Mouse (Mus musculus) hindbrain, embryonic 12.5 days (tissue): ENCODE measurements at regions not wholly inside any gene's neighbourhood (a gene's known extent, or its start where the extent isn't known, plus 50 kb on each side); places are given as distances from the start of the nearest gene placed in this dataset.

Experiments used
- ATAC-seq: fragments of 200-750 bp; cut with Nextera tagmentation; 2 replicates; pipeline ENCODE4 v1.8.0; 2017; ENCODE audit warnings: moderate TSS enrichment; ENCODE audit not compliant: low FRiP score
- H3K27ac ChIP-seq: fragments of 300-500 bp; sonication (generic); 2 replicates; pipeline ENCODE4 v1.5.1; 2016; ENCODE audit warnings: mild to moderate bottlenecking
- H3K27me3 ChIP-seq: fragments of 300-500 bp; sonication (generic); 2 replicates; pipeline ENCODE4 v1.6.1; 2016; ENCODE audit warnings: mild to moderate bottlenecking
- H3K36me3 ChIP-seq: fragments of 300-500 bp; sonication (generic); 2 replicates; pipeline ENCODE4 v1.6.1; 2016; ENCODE audit warnings: mild to moderate bottlenecking
- H3K4me1 ChIP-seq: fragments of 300-500 bp; sonication (generic); 2 replicates; pipeline ENCODE4 v1.6.1; 2016
- H3K4me2 ChIP-seq: fragments of 300-500 bp; sonication (generic); replicated peaks from 2 replicates; pipeline ENCODE4 v1.6.1; 2016; ENCODE audit warnings: mild to moderate bottlenecking
- H3K4me3 ChIP-seq: fragments of 300-500 bp; sonication (generic); 2 replicates; pipeline ENCODE4 v1.5.1; 2016; ENCODE audit warnings: mild to moderate bottlenecking
- H3K9ac ChIP-seq: fragments of 300-500 bp; sonication (generic); 2 replicates; pipeline ENCODE4 v1.6.1; 2016; ENCODE audit warnings: mild to moderate bottlenecking, moderate library complexity
- H3K9me3 ChIP-seq: fragments of 300-500 bp; sonication (generic); replicated peaks from 2 replicates; pipeline ENCODE4 v1.6.1; 2016; ENCODE audit warnings: mild to moderate bottlenecking
- WGBS: fragments of 180-500 bp; shearing (Covaris S2); methylation state at CpG from one replicate; pipeline ENCODE4 v1.1.7; 2016; 5-methylcytosine and 5-hydroxymethylcytosine counted together

DNA sequence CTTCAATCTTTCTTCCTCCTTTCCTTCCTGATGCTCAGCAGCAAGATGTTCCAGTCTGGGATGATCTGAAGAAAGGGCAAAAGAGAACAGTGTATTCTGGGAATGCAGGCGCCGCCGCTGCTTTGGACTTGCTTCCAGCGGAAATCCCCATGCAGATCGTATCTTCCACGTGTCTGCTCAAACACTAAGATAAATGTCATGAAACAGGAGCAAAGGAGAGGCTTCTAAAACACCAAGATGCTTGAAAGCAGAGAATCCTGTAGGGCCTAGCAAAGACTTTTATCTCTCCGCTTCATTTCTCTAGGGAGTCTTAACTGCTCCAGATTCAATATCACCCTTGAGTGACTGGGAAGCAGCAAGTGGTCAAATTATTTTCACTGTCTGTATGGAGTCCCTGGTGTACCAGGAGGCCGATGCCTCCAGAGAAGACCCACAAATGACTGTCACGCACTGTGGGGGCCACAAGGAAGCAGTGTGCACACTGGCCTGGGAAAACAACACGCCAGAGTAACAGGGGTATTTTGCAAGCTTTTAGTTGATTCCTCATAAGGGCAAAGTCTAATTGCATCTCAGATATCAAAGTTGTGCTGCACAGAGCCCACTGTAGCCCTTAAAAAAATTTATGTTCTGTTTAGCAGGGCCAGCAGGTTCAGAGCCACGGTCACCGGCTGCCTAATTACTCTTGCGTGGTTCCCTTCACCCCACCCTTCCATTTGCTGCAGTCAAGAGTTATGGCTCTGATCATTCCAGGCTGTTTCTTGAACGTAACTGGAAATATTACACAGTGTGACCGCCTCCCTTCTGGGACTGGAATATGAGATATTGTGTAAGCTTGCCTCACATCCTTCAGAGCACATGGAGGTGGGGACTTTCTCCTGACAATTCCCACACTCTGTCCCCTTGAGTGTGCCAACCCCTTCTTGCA is 161.7 kb downstream of the Gm10260 start:
- Histone ChIP-seq H3K9me3 (no peaks in the 10 kb centered on the region), H3K36me3 (no peaks in the 10 kb centered on the region), H3K4me3 (no peak overlapping the region), H3K4me1 (peaks cover 19% of the 10 kb centered on the region; the same call in 1 of the 2 replicates), H3K27ac (no peak overlapping the region), H3K4me2 (no peak overlapping the region), H3K9ac (no peak overlapping the region), H3K27me3 (0 out of 2 replicates have a peak, but pooled peaks cover 3% of the 10 kb centered on the region)
- ATAC-seq, result no peak
- WGBS, result 75% methylated on average over 15 of the region's 15 CpGs

DNA sequence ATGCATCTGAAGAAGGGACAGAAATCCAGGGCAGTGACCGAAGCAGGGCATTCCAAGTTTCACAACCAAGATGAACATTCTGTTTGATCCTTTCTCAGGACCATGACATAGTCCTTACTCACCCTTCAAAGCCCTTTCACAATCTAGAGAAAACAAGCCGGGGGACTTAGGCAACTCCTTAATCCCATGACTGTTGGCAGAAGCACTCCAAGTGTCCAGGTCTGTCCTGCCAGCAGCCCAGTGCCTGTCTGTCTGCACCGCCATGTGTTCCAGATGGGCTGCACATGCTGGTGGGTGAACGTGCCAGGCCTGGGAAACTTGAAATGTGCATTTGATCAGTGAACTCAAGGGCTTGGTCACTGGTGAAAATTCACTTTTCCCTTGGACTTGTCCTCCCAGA is 165.6 kb downstream of the Gm10260 start:
- Histone ChIP-seq H3K27me3 (0 out of 2 replicates have a peak, but pooled peaks cover 3% of the 10 kb centered on the region), H3K4me1 (peaks cover 7% of the 10 kb centered on the region; the same call in 1 of the 2 replicates), H3K27ac (no peak overlapping the region), H3K36me3 (no peaks in the 10 kb centered on the region), H3K9ac (no peak overlapping the region), H3K4me2 (no peak overlapping the region), H3K4me3 (no peak overlapping the region), H3K9me3 (no peaks in the 10 kb centered on the region)
- 89% methylated on average over 4 of the region's 4 CpGs for WGBS
- no peak for ATAC-seq

DNA sequence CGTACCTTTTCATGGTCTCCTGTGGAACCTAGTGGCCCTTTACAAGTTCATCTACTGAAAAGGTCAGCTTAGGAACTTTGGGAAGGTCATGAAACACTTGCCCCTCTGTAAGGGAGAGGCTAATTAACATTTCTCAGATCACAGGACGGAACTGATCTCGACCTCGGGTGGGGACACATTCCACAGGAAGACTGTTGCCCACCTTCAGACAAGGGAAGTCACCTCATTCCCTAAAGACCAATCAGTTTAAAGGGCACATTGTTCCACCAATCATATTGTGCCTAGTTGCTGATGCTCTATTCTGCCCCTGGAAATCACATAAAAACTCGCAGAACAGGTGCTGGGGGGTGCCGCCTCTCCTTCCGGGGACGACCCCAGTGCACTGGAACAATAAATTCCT is 170.8 kb downstream of the Gm10260 start:
- Histone ChIP-seq H3K9ac (no peak overlapping the region), H3K27ac (no peak overlapping the region), H3K9me3 (no peaks in the 10 kb centered on the region), H3K27me3 (no peaks in the 10 kb centered on the region), H3K36me3 (no peaks in the 10 kb centered on the region), H3K4me2 (no peak overlapping the region), H3K4me3 (no peak overlapping the region), H3K4me1 (no peaks in the 10 kb centered on the region)
- no peak for ATAC-seq
- WGBS, result 80% methylated on average over 8 of the region's 8 CpGs

DNA sequence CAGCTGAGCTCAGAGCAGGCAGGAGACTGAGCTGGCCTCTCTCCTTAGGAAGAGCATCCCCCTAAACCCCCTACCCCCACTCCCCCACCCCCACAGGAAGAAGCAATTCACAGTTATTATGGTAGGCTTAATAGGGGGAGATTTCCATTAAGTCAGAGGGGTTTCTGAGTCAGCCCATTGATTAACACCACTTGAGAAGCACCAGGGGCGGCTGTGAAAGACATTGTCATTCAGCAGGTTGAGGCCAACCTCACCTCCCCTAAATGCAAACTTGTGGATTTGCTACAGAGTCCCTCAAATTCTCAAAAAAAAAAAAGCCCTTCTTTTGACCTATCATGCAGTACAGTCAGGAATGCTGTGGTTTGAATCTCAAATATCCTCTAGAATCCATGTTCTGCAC is 172.3 kb downstream of the Gm10260 start:
- no peak overlapping the region for H3K4me3 ChIP-seq
- no peak overlapping the region for H3K4me2 ChIP-seq
- H3K9ac ChIP-seq, result no peak overlapping the region
- H3K4me1 ChIP-seq, result no peaks in the 10 kb centered on the region
- no peaks in the 10 kb centered on the region for H3K9me3 ChIP-seq
- H3K27ac ChIP-seq, result no peak overlapping the region
- WGBS, result 18% methylated on average over 1 of the region's 1 CpGs
- no peak for ATAC-seq
- no peaks in the 10 kb centered on the region for H3K27me3 ChIP-seq
- H3K36me3 ChIP-seq, result no peaks in the 10 kb centered on the region

DNA sequence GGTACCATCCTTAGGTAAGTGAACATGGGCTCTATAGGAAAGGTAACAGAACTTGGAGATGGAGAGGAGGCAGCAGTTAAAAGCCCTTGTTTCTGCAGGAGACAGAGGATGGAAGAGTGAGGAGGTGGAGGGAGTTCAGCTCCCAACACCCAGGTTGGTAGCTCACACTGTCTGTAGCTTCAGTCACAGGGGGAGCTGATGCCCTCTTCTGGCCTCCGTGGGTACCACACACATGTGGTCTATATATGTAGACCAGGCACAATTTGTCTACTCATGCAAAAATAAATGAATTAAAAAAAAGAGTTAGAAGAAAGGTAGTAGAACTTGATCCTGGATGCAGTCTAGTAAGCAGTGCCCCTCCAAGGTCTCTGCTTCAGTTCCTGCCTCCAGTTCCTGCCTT is 173.3 kb downstream of the Gm10260 start:
- H3K4me2 ChIP-seq, result no peak overlapping the region
- no peak overlapping the region for H3K27ac ChIP-seq
- no peaks in the 10 kb centered on the region for H3K4me1 ChIP-seq

DNA sequence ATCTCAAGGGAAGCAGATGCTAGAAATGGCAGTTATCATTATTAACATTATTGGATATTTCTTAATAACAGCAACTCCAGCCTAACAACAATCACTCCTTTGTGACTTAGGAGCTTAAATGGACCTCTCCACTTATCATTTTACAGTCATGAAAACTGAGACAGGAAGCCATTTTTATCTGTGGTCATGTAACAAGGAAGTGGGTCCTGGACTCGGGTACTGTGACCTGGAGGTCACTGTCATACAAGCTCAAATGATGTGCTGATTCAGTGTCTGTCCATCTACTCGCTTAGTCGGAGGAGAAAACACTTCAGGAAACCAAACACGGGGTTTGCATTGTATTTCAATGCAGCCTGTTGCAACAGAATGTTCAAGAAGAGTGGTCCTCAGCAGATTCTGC is 176.4 kb downstream of the Gm10260 start:
- H3K9me3 ChIP-seq, result no peaks in the 10 kb centered on the region
- 0 out of 2 replicates have a peak, but pooled peaks cover 2% of the 10 kb centered on the region for H3K4me1 ChIP-seq
- H3K36me3 ChIP-seq, result no peaks in the 10 kb centered on the region
- no peak for ATAC-seq
- H3K4me2 ChIP-seq, result no peak overlapping the region
- H3K27me3 ChIP-seq, result no peaks in the 10 kb centered on the region
- H3K4me3 ChIP-seq, result no peak overlapping the region
- no peak overlapping the region for H3K9ac ChIP-seq
- WGBS, result 76% methylated on average over 4 of the region's 4 CpGs
- H3K27ac ChIP-seq, result no peak overlapping the region

More for the DNA sequence above, 173.3 kb downstream of the Gm10260 start:
- no peaks in the 10 kb centered on the region for H3K36me3 ChIP-seq
- H3K27me3 ChIP-seq, result no peaks in the 10 kb centered on the region
- H3K9me3 ChIP-seq, result no peaks in the 10 kb centered on the region
- 71% methylated on average over 1 of the region's 1 CpGs for WGBS
- no peak overlapping the region for H3K4me3 ChIP-seq
- H3K9ac ChIP-seq, result no peak overlapping the region
- no peak for ATAC-seq

DNA sequence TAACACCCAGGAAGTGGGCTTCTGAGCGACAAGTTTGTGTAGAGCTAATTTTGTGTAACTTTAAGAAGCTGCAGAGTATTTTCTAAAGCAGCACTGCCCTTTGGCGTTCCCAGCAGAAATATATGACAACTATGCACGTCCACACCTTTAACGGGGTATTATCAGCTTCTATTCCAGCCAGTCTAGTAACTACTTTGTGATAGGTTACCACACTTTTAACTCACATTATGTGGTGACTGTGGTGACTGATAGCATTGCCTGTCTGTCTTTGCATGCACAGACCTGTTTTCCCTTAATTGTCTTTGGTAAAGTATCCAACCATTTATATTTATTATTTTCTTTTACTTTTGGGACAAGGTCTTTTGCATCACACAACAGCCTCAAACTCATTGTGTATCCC is 179.1 kb downstream of the Gm10260 start:
- Histone ChIP-seq H3K4me1 (peaks cover 6% of the 10 kb centered on the region; the same call in 1 of the 2 replicates), H3K4me2 (no peak overlapping the region), H3K27me3 (no peaks in the 10 kb centered on the region), H3K36me3 (no peaks in the 10 kb centered on the region), H3K4me3 (no peak overlapping the region), H3K9me3 (no peaks in the 10 kb centered on the region), H3K9ac (no peak overlapping the region), H3K27ac (no peak overlapping the region)
- WGBS, result 91% methylated on average over 4 of the region's 4 CpGs
- ATAC-seq, result no peak

DNA sequence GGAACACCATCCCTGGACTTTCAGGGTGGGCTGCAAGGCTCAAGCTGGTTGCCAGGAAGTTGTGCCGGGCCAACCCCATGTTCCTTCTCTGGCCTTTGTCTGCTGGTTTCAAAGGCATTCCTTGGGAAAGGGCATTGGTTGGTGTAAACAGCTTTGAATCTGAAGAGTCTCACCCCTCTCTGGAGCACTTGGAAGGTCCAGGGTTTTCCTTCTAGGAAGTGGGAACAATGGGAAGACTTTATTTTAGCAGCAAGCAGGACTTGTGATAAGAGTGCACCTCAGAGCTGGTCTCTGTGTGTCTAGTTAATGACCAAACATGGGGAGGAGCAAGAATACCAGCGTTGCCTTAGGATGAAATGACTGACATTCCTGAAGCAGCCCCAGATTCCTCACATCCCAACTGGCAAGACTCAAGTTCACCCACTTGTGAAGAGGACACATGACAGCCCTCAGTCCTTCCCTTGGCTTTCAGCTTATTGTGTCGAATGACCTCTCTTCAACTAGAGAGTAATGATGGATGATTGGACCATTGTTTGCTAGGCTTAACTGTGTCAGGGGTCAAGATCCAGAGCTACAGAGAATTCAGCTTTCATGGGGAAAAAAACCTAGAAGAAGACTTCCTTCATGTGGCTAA is 180.1 kb downstream of the Gm10260 start:
- Histone ChIP-seq H3K27ac (no peak overlapping the region), H3K36me3 (no peaks in the 10 kb centered on the region), H3K4me2 (no peak overlapping the region), H3K9me3 (no peaks in the 10 kb centered on the region), H3K4me1 (peaks cover 6% of the 10 kb centered on the region; the same call in 1 of the 2 replicates), H3K9ac (no peak overlapping the region), H3K27me3 (no peaks in the 10 kb centered on the region), H3K4me3 (no peak overlapping the region)
- 22% methylated on average over 3 of the region's 3 CpGs for whole genome bisulfite sequencing
- ATAC-seq, result no peak

DNA sequence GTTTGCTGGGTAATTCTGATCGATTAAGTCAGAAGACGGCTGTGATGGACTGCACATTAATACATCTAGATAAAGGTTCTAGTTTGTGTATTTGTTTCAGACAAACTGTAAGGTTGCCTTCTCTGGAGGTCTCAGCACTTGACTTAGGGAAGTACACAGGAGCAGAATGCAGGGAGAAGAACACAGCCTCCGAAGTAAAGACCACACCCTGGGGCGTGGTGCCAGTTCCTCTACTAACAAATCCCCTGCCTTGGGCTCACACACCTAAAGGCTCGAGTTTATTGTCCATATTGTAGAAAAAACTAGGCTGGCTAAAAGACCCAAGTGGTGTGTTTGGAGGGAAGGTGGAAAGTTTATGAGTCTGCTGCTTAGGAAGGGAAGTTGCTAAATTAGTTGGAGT is 181.8 kb downstream of the Gm10260 start:
- WGBS, result 85% methylated on average over 5 of the region's 5 CpGs
- no peak overlapping the region for H3K4me2 ChIP-seq
- no peak overlapping the region for H3K9ac ChIP-seq
- H3K36me3 ChIP-seq, result no peaks in the 10 kb centered on the region
- peaks cover 12% of the 10 kb centered on the region; the same call in 1 of the 2 replicates for H3K4me1 ChIP-seq
- no peak overlapping the region for H3K4me3 ChIP-seq
- no peaks in the 10 kb centered on the region for H3K9me3 ChIP-seq
- H3K27me3 ChIP-seq, result no peaks in the 10 kb centered on the region
- no peak for ATAC-seq
- no peak overlapping the region for H3K27ac ChIP-seq

DNA sequence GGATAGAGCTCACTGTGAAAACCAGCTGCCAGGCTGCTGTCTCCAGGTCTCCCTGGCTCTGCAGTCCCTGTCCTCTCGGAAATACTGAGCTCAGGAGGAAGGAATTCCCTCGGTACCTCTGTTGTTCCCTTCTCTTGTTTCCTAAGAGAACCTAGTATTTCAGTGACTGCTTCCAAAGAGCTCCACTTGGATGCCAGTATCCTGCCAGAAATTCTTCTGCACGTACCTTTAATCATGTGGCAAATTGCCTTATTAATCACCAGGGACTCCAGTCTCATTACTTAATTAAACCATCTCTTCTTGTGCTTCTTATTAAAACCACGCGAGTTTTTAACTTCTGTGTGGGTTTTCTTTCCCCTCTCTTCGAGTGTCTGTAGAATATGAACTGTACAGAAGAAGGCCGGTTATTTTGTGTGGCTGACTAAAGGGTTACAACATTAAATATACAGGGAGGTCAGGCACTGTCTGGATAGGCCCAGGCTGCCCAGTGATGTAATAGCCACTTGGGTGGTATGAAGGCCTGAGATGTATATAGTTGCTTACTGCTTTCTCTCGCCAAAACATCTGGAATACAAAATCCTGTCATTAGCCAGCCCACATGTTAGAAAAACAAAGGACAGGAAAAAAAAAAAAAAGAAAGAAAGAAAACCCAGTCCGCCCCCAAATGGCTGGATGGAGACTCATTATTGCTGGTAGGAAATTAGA is 183.2 kb downstream of the Gm10260 start:
- Histone ChIP-seq H3K27ac (no peak overlapping the region), H3K27me3 (no peaks in the 10 kb centered on the region), H3K9me3 (no peaks in the 10 kb centered on the region), H3K4me2 (no peak overlapping the region), H3K4me3 (no peak overlapping the region), H3K36me3 (no peaks in the 10 kb centered on the region), H3K9ac (no peak overlapping the region), H3K4me1 (peaks cover 19% of the 10 kb centered on the region; the same call in 1 of the 2 replicates)
- WGBS, result 57% methylated on average over 9 of the region's 9 CpGs
- no peak for ATAC-seq

DNA sequence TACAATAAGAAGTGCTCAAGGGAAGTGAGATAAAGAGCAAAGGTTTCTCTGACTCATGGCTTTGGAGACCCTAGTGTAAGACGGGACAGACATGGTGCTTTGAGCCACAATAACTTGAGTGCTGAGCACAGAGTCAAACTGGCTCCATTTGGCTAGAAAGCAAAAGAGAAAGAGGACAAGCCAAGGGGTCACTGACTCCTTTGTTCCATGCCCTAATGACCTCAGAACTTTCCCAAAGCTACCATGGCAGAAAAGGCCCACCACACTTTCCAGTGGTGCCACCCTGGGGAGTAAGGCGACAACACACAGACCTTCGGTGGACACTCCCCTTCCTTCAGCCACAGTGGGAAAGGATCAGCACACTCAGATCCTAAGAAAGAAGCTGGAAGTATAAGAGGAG is 186.8 kb downstream of the Gm10260 start:
- Histone ChIP-seq H3K27me3 (no peaks in the 10 kb centered on the region), H3K4me3 (no peak overlapping the region), H3K9me3 (no peaks in the 10 kb centered on the region), H3K9ac (no peak overlapping the region), H3K4me1 (peaks cover 17% of the 10 kb centered on the region; the same call in 1 of the 2 replicates), H3K36me3 (no peaks in the 10 kb centered on the region), H3K4me2 (no peak overlapping the region), H3K27ac (no peak overlapping the region)
- ATAC-seq, result no peak
- WGBS, result 15% methylated on average over 3 of the region's 3 CpGs

DNA sequence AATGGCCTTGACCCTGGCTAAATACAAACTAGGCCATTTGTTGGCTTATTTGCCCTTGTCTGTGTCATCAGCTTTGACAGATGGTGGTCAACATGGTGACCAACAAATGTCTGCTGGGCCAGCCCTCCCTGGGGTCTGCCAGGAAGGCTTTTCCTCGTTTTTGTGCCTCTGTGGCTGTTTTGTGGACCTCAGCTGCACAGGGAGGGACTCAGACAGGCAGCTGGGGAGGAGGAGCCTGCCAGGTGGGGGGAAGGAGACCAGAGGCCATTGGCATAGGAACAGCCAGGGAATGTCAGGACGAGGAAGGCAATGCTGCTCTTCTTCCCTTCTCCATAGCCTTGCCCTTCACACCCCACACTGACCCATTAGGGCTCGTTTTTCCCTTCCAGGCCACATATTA is 188.1 kb downstream of the Gm10260 start:
- no peak overlapping the region; the same call in 1 of the 2 replicates for H3K27ac ChIP-seq
- H3K9ac ChIP-seq, result no peak overlapping the region
- peaks cover 17% of the 10 kb centered on the region; the same call in 1 of the 2 replicates for H3K4me1 ChIP-seq
- H3K27me3 ChIP-seq, result no peaks in the 10 kb centered on the region
- no peak overlapping the region for H3K4me2 ChIP-seq
- H3K9me3 ChIP-seq, result no peaks in the 10 kb centered on the region
- H3K4me3 ChIP-seq, result no peak overlapping the region
- no peaks in the 10 kb centered on the region for H3K36me3 ChIP-seq
- WGBS, result 39% methylated on average over 3 of the region's 3 CpGs
- ATAC-seq, result no peak
